Mouse (Mus musculus) small intestine, adult 2 months (tissue): ENCODE results near the gene Fam118b.

Experiments used
- CTCF ChIP-seq: fragments of 200-500 bp; IDR thresholded peaks from 2 replicates; pipeline ENCODE4 v1.5.1; 2012; ENCODE audit warnings: low read depth, mild to moderate bottlenecking, control low read depth, inconsistent platforms, low read length, moderate library complexity, mixed read lengths; ENCODE audit not compliant: insufficient replicate concordance, insufficient read length; ENCODE audit errors: extremely low read depth
- POLR2A ChIP-seq: fragments of 200-500 bp; IDR thresholded peaks from 2 replicates; pipeline ENCODE4 v1.6.1; 2012; ENCODE audit warnings: low read depth, mild to moderate bottlenecking, control low read depth, inconsistent platforms, low read length, moderate library complexity

DNA sequence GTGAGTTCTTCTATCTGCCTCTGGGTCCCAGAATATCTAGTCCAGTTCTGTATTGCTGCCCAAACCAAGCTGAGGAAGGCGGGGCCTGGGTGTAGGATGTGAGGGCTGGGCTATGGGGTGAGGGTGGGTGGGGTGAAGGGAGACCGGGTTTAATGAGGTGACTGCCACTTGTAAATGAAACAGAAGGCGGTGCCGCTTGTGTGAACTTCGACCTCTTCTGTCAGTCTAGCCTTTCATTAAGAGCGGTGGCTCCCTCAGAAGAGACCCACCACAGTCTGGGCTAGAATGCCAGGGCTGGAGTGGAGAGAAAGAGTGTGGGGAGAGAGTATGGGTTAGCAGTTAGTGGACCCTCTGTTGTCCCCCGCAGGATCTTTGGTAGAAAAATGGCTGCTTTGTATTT, 22.4 kb upstream of the Fam118b start:
- TF ChIP-seq CTCF (no peak), POLR2A (no peak)
